Mouse (Mus musculus) lung, embryonic 15.5 days (tissue): ENCODE measurements around the gene Itgb1bp1. TPM values are rescaled to one million over a fixed set of nuclear protein-coding genes. Genes with fewer than 3 reads are reported as not detected.

Experiments used
- ATAC-seq: fragments of 200-750 bp; cut with Nextera tagmentation; 2 replicates; pipeline ENCODE4 v1.8.0; 2017; ENCODE audit warnings: moderate number of reproducible peaks, borderline replicate concordance; ENCODE audit not compliant: low FRiP score, low TSS enrichment; ENCODE audit errors: extremely low read depth
- H3K27ac ChIP-seq: fragments of 300-500 bp; sonication (generic); 2 replicates; pipeline ENCODE4 v1.5.1; 2015; ENCODE audit warnings: moderate library complexity, mild to moderate bottlenecking, inconsistent platforms
- H3K27me3 ChIP-seq: fragments of 300-500 bp; sonication (generic); 2 replicates; pipeline ENCODE4 v1.6.1; 2015; ENCODE audit warnings: inconsistent platforms
- H3K36me3 ChIP-seq: fragments of 300-500 bp; sonication (generic); 2 replicates; pipeline ENCODE4 v1.6.1; 2015; ENCODE audit warnings: inconsistent platforms
- H3K4me1 ChIP-seq: fragments of 300-500 bp; sonication (generic); 2 replicates; pipeline ENCODE4 v1.6.1; 2015; ENCODE audit warnings: inconsistent platforms
- H3K4me2 ChIP-seq: fragments of 300-500 bp; sonication (generic); 2 replicates; pipeline ENCODE4 v1.6.1; 2015; ENCODE audit warnings: inconsistent platforms, mild to moderate bottlenecking, moderate library complexity
- H3K4me3 ChIP-seq: fragments of 300-500 bp; sonication (generic); 2 replicates; pipeline ENCODE4 v1.5.1; 2015; ENCODE audit warnings: mild to moderate bottlenecking, inconsistent platforms
- H3K9ac ChIP-seq: fragments of 300-500 bp; sonication (generic); 2 replicates; pipeline ENCODE4 v1.6.1; 2015; ENCODE audit warnings: inconsistent platforms
- H3K9me3 ChIP-seq: fragments of 300-500 bp; sonication (generic); 2 replicates; pipeline ENCODE4 v1.6.1; 2016; ENCODE audit warnings: inconsistent platforms
- WGBS: fragments of 180-500 bp; shearing (Covaris S2); methylation state at CpG from one replicate; pipeline ENCODE4 v1.1.7; 2015; 5-methylcytosine and 5-hydroxymethylcytosine counted together
- polyA plus RNA-seq: library from polyadenylated mRNA; unstranded; fragments of >200 nt; fragmentation: Nextera tagmentation; extraction: Ambion mirVana; gene quantifications from 2 replicates; pipeline ENCODE4 v1.2.1, GENCODE M21; 2015

Gene Itgb1bp1
- polyA plus RNA-seq, 1 experiment from 2014 or later: 54.7 TPM

DNA sequence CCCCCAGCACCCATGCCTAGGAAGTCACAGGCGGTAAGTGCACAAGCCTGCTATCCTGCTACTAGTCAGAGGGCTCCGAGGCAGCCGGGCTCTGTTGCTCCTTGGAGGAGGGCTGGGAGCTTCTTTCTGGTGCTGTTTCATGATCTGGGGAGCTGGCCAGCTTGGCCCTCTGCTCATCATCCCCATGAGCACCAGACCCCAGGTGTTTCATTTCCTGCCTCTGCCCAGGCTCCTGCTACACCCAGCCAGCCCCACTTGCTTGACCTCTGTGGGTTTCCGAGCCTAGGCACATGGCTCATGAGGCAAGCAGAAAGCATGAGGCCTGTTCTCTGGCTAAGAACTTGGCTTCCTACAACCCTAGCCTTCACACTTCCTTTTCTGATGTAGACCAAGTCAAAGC is 20.6 kb downstream of the Itgb1bp1 start:
- peaks cover 35% of the 10 kb centered on the region for H3K36me3 ChIP-seq
- H3K27ac ChIP-seq: no peak overlapping the region

GRCm38 (mm10) chr12:21264970-21265369 is 21.1 kb downstream of the Itgb1bp1 start:
- Histone ChIP-seq H3K4me1 (no peaks in the 10 kb centered on the region), H3K4me3 (no peak overlapping the region), H3K27me3 (no peaks in the 10 kb centered on the region), H3K9ac (no peak overlapping the region), H3K27ac (peak overlapping the region; percentile 27; the same call in 1 of the 2 replicates), H3K4me2 (no peak overlapping the region), H3K9me3 (no peaks in the 10 kb centered on the region), H3K36me3 (peaks cover 33% of the 10 kb centered on the region)
- no peak for ATAC-seq
- WGBS: 73% methylated on average over 3 of the region's 3 CpGs

More for the DNA sequence above, 20.6 kb downstream of the Itgb1bp1 start:
- 88% methylated on average over 4 of the region's 4 CpGs for WGBS
- Histone ChIP-seq H3K27me3 (no peaks in the 10 kb centered on the region), H3K9ac (no peak overlapping the region), H3K4me1 (no peaks in the 10 kb centered on the region), H3K4me2 (no peak overlapping the region), H3K4me3 (no peak overlapping the region), H3K9me3 (no peaks in the 10 kb centered on the region)
- no peak for ATAC-seq

DNA sequence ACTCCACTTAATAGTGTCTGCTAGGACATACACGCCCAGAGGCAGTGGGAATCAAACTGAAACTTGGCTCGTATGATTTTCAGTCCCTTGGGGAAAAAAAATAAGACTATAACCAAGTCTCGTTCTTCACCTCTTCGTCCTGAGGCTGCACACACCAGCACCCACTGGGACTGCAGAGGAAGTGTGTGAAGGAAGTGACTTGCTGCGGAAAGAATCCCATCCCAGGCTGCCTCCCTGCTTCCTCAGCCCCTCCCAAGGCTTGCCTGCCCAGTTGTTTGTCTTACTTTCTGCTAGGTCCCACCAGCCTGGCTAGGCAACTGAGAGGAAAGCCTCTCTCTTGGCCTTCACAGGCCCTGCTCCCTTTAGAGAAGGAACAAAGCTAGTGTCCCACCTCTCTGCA is 21.8 kb downstream of the Itgb1bp1 start:
- H3K9ac ChIP-seq: no peak overlapping the region
- no peaks in the 10 kb centered on the region for H3K27me3 ChIP-seq
- no peak overlapping the region for H3K4me3 ChIP-seq
- peak; percentile 28; the same call in 1 of the 2 replicates for ATAC-seq
- H3K27ac ChIP-seq: peak overlapping the region; percentile 27; the same call in 1 of the 2 replicates
- 68% methylated on average over 5 of the region's 5 CpGs for WGBS
- H3K4me1 ChIP-seq: no peaks in the 10 kb centered on the region
- H3K36me3 ChIP-seq: peaks cover 33% of the 10 kb centered on the region
- no peak overlapping the region for H3K4me2 ChIP-seq
- no peaks in the 10 kb centered on the region for H3K9me3 ChIP-seq

GRCm38 (mm10) chr12:21263256-21263655 is 22.8 kb downstream of the Itgb1bp1 start:
- Histone ChIP-seq H3K4me2 (no peak overlapping the region), H3K27me3 (no peaks in the 10 kb centered on the region), H3K36me3 (peaks cover 29% of the 10 kb centered on the region), H3K27ac (no peak overlapping the region), H3K9ac (no peak overlapping the region), H3K4me1 (no peaks in the 10 kb centered on the region), H3K9me3 (no peaks in the 10 kb centered on the region), H3K4me3 (no peak overlapping the region)
- no peak for ATAC-seq
- 94% methylated on average over 5 of the region's 5 CpGs for WGBS

GRCm38 (mm10) chr12:21261521-21261920 is 24.6 kb downstream of the Itgb1bp1 start:
- Histone ChIP-seq H3K9me3 (no peaks in the 10 kb centered on the region), H3K9ac (no peak overlapping the region), H3K4me2 (no peak overlapping the region), H3K27ac (no peak overlapping the region), H3K27me3 (no peaks in the 10 kb centered on the region), H3K4me3 (no peak overlapping the region), H3K36me3 (peaks cover 29% of the 10 kb centered on the region), H3K4me1 (no peaks in the 10 kb centered on the region)
- 62% methylated on average over 4 of the region's 4 CpGs for WGBS
- ATAC-seq: no peak

- H3K9me3 ChIP-seq: no peaks in the 10 kb centered on the region
- no peak overlapping the region for H3K4me3 ChIP-seq
- 89% methylated on average over 6 of the region's 6 CpGs for WGBS
- H3K4me1 ChIP-seq: no peaks in the 10 kb centered on the region
- H3K9ac ChIP-seq: no peak overlapping the region
- H3K4me2 ChIP-seq: no peak overlapping the region
- ATAC-seq: no peak
- H3K27ac ChIP-seq: no peak overlapping the region
- H3K36me3 ChIP-seq: peaks cover 26% of the 10 kb centered on the region
- no peaks in the 10 kb centered on the region for H3K27me3 ChIP-seq
These were observed 25.4 kb downstream of the Itgb1bp1 start for GRCm38 (mm10) chr12:21260494-21261256.

DNA sequence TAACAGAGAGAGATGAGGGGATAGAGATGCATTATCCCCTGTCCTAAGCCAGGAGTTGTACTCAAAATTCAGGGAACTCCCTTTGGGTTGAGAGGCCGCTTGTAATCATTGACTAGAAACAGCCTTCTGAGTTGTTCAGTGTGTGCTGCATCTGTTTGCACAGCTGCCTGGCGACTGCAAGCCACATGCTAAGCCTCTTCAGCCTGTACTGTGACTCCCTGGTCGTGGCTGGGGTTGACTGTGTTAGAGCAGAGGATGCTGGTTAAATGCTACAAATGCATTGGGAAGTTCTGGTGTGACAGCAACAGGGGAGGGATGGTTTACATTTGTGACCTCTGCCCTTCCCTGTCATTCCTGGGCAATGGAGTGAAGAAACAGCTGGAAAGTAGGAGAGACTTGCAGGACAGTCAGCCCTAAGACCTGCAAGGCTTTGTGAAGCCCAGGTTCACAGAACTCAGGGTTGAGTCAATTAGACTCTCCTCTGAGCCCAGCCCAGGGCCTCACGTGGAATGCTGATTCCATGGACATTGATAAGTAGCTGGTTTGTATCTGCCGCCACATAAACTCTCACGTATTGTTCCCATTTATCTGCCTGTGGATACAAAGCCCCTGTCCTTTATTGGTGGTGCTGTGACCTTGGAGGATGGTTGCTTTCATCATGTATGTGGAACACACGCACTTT is 38.2 kb downstream of the Itgb1bp1 start:
- Histone ChIP-seq H3K27ac (no peak overlapping the region), H3K36me3 (peaks cover 40% of the 10 kb centered on the region), H3K4me1 (no peaks in the 10 kb centered on the region), H3K4me3 (no peak overlapping the region), H3K27me3 (no peaks in the 10 kb centered on the region), H3K9ac (no peak overlapping the region), H3K4me2 (no peak overlapping the region), H3K9me3 (no peaks in the 10 kb centered on the region)
- no peak for ATAC-seq
- WGBS: 71% methylated on average over 7 of the region's 7 CpGs

DNA sequence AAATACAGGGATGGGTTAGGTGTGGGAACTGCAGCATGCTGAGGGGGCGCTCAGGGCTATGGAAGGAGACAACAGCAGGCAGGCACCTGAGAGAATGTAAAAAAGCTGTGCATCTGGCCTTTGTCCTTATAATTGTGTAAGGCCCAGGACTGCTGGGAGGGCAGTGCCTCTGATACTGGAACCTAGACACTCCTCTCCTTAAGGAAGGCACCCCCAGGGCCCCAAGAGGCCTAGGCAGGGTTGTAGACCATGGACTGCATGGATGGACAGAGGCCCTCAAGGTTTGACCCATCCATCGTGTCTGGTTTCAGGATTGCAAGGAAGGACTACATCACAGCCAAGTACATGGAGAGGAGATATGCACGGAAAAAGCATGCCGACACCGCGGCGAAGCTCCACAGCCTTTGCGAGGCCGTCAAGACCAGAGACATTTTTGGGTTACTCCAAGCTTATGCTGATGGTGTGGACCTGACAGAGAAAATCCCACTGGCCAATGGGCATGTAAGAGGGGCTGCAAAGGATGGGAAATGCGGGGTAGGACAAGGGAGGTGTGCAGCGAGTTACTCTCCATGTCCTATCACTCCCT is 41.6 kb downstream of the Itgb1bp1 start:
- peaks cover 21% of the 10 kb centered on the region; the same call in 1 of the 2 replicates for H3K36me3 ChIP-seq
- no peak for ATAC-seq

DNA sequence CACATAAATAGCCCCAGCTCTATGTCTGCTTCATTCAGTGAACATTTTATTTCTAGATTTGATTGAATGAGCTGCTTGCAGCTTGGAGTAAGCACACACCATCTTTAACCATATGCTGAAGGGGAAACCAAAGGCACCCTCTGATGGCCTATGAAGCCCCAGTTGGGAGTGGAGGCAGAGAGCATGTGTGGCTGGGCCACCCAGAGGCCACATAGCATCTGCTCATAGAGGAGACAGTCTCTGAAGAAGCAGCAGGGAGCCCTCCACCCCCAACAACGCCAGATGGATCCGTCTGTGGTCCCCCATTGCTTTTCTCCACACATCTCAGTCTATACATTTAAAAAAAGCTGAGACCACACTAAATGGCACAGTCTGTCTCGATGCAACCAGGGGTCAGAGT is 44.1 kb downstream of the Itgb1bp1 start:
- Histone ChIP-seq H3K36me3 (peaks cover 26% of the 10 kb centered on the region; the same call in 1 of the 2 replicates), H3K9ac (no peak overlapping the region), H3K4me2 (no peak overlapping the region), H3K4me1 (no peaks in the 10 kb centered on the region), H3K4me3 (no peak overlapping the region), H3K27me3 (no peaks in the 10 kb centered on the region), H3K9me3 (no peaks in the 10 kb centered on the region), H3K27ac (no peak overlapping the region)
- no peak for ATAC-seq
- 80% methylated on average over 3 of the region's 3 CpGs for WGBS

More for the DNA sequence above, 41.6 kb downstream of the Itgb1bp1 start:
- H3K4me1 ChIP-seq: no peaks in the 10 kb centered on the region
- H3K27me3 ChIP-seq: no peaks in the 10 kb centered on the region
- no peaks in the 10 kb centered on the region for H3K9me3 ChIP-seq
- 94% methylated on average over 11 of the region's 11 CpGs for WGBS
- no peak overlapping the region for H3K4me2 ChIP-seq
- no peak overlapping the region for H3K4me3 ChIP-seq
- H3K9ac ChIP-seq: no peak overlapping the region
- H3K27ac ChIP-seq: no peak overlapping the region

GRCm38 (mm10) chr12:21234560-21234959 is 51.5 kb downstream of the Itgb1bp1 start:
- Histone ChIP-seq H3K4me2 (no peak overlapping the region), H3K27ac (no peak overlapping the region), H3K4me3 (no peak overlapping the region), H3K36me3 (peaks cover 26% of the 10 kb centered on the region; the same call in 1 of the 2 replicates), H3K9ac (no peak overlapping the region), H3K27me3 (no peaks in the 10 kb centered on the region), H3K9me3 (no peaks in the 10 kb centered on the region), H3K4me1 (no peaks in the 10 kb centered on the region)
- WGBS: 77% methylated on average over 2 of the region's 2 CpGs
- no peak for ATAC-seq

DNA sequence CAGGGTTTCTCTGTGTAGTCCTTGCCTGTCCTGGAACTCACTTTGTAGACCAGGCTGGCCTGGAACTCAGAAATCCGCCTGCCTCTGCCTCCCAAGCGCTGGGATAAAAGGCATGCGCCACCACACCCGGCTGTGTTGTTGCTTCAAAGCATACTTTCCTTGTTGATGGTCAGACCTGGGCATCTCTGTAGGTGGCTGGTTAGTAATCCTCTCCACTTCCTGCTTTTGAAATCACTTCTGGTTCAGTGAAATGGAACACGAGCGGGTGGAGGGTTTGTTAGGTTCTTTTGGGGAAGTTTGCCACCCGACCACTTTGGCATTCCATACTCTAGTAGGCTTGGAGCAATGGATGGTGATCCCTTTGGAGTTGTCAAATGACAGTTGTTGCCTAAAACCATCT is 52.4 kb downstream of the Itgb1bp1 start:
- Histone ChIP-seq H3K36me3 (peaks cover 18% of the 10 kb centered on the region; the same call in 1 of the 2 replicates), H3K27ac (no peak overlapping the region), H3K9me3 (no peaks in the 10 kb centered on the region), H3K4me1 (no peaks in the 10 kb centered on the region), H3K9ac (no peak overlapping the region), H3K27me3 (no peaks in the 10 kb centered on the region), H3K4me3 (no peak overlapping the region), H3K4me2 (no peak overlapping the region)
- 87% methylated on average over 7 of the region's 7 CpGs for WGBS
- no peak for ATAC-seq
